Mouse (Mus musculus): ENCODE measurements around the gene Timp2.

- no peak for TF ChIP-seq ZC3H11A (IDR thresholded peaks at IDR 0.05; ENCODE audit: borderline replicate concordance, low read depth, low read length)
- TF ChIP-seq MAFK (IDR thresholded peaks at IDR 0.05; ENCODE audit: insufficient read depth, low read depth, low read length), result no peak
- no peak for TF ChIP-seq ZNF384 (IDR thresholded peaks at IDR 0.05; ENCODE audit: low read depth, low read length)
- no peak for TF ChIP-seq HCFC1 (IDR thresholded peaks at IDR 0.05; ENCODE audit: borderline replicate concordance, insufficient read depth, low read length)
- no peak for TF ChIP-seq CHD2 (IDR thresholded peaks at IDR 0.05; ENCODE audit: low read depth, low read length)
These were observed 49.8 kb upstream of the Timp2 start for GRCm38 (mm10) chr11:118405311-118405710.
